Mouse (Mus musculus): ENCODE measurements around the gene Sike1.

Sike1 gene

DNA sequence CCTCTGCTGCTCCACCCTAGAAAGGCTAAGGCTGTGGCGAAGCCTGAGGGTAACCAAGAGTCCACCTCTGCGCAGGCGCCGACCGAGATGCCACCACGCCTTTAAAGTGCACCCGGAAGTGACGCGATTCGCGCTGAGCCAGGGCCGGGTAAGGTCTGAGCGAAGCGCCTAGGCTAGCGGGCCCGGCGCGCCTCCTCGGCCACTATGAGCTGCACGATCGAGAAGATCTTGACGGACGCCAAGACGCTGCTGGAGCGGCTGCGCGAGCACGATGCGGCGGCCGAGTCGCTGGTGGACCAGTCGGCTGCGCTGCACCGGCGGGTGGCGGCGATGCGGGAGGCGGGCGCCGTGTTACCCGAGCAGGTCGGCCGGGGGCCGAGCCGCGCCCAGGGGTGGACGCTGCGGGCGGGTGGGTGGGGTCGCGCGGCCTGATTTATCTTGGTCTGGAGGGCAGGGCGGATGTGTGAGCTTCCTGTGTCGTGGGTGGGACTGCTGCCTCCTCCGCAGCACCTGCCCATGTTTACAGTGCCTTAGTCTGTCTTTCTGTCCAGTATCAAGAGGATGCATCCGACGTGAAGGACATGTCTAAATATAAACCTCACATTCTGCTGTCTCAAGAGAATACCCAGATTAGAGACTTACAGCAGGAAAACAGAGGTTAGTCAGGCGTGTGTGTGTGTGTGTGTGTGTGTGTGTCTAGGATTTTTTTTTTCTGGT is at the start of gene Sike1:
Gene Sike1, plus strand, starts transcription at position 104 of the 717 bp plus-strand sequence.
- DNase-seq: peak; percentile 91

- DNase-seq: no peak
These were observed 49.2 kb upstream of the Sike1 start for GRCm38 (mm10) chr3:102946312-102946711.

DNA sequence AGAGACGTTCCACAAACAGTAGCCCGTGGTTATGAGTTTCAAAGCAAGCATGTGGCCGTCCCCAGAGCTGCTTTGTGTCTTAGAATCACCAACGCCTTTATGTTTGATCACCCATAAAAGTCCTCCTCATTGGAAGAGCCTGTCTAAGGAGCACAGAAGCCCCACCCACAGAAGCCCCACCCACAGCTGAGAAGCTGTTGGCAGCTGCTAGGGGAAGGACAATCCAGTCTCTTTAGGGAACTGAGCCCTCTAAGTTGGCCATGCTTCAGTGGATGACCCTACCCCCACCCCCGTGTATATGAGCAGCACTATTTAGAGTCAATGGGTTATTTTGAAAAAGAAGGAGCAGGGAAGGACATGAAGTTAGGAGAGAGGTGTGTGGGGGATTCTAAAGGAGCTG is 48.6 kb upstream of the Sike1 start:
- no peak for DNase-seq

DNA sequence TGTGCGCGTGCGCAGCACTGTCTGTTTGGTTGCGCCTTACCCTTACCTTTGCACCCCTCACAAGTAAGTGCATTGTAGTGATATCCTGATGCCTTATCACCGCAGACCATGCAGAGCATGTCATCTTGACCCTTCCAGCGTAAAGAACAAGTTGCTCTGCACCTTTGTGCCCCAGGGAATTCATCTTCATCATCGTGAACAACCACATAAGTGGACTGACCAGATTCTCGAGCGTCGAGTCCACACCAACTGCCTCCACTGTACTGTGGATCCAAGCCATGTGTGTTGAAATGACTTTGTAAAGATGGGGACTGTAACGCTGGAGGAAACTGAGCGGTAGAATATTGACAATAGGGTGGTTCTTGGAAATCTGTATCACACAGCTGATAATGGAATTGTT is 41.0 kb upstream of the Sike1 start:
- DNase-seq: no peak

DNA sequence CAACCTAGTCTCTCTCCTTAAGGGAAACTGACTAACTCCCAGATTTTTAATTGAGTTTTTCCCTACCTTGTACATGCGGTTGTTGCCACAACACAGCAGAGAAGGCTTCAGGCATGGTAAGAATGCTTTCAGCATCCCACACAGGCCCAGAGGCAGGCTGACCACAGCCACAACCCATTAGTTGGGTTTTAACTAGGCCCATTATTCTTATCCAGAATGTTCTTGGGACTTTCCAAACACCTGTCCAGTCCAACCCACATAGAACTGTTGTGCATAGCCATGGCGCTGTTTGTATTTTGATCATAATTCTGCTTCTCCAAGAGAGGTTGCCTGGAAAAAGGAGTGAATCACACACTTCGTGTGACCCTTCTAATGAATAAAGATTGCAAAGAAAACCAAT is 40.4 kb upstream of the Sike1 start:
- DNase-seq: no peak

- DNase-seq: no peak
These were observed 39.9 kb upstream of the Sike1 start for GRCm38 (mm10) chr3:102955596-102955995.

DNA sequence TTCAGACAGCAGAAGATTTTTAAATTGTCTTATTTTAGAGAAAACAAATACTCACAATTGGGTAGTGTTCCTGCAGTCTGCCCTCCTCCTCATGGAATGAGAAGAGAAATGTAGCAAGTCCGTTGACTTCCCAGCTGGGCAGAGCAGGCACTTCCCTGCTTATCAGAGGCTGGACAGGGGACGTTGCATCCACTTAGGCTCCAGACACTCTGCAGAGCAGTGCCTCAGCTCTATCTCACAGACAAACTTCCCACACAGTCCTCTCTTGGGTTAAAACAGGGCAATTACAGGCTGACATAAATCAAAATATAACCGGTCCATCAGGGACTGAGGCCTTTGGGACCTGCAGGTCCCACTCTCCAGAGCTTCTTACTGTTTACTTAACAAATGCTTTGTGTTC is 31.5 kb upstream of the Sike1 start, which contains the start of gene Nr1h5:
Gene Nr1h5, minus strand, starts transcription at position 101 of the 400 bp plus-strand sequence.
- no peak for DNase-seq

DNA sequence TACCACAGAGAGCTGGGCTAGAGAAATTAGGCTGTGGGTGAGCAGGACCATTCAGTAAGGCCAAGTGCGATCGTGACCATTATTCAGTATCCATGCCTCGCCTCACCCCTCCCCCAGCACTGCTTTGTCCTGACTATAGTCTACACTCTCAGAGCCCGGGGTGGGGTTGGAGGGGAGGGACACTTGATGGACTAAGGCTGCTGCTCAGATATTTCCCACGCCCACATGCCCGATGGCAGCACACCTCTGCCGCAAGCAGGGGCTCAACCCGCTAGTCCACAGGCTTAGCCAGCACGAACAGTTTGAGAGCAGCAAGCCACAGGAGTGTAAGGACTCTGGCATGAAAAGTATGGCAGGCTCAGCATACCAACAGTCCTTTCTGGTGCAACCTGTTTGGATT is 25.4 kb upstream of the Sike1 start:
- DNase-seq: no peak

DNA sequence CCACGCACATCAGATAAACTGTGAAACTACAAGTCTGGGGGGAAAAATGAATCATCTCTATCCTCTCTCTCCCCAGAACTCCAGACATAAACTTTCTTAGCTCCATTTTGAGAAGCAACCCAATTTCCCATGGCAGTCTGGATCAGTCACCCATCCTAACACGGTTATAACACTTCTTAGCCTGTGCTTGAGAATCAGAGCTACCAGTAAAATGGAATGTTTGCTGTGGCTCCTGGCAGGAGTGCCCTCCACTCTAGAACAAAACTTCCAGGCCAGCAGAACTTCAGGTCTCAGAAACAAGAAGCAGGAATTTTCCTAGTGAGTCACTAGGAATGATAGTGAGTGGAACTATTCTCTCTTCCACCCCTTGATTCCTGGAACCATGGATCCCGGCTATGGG is 25.0 kb upstream of the Sike1 start:
- DNase-seq: no peak

DNA sequence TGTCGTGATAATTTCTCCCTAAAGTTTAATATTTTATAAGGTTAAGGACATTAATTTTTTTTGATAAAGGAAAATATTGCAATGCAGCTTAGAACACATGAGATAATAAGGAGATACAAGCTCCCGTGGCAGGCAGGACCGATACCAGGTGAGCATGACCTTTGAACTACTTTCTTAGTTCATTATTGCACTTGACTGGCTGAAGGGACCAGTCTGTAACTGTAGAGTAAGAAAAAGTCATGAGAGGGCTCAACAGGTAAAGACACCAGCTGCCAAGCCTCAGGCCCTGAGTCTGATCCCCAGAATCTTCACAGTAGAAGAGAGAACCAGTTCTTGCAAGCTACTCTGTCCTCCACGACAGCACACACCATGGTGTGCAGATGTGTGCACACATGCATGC is 18.6 kb upstream of the Sike1 start:
- DNase-seq: no peak

- no peak for DNase-seq
These were observed 15.8 kb upstream of the Sike1 start for GRCm38 (mm10) chr3:102979550-102980348.

- no peak for DNase-seq
These were observed 15.2 kb upstream of the Sike1 start for GRCm38 (mm10) chr3:102980349-102980736.

- no peak for DNase-seq
These were observed 4.5 kb upstream of the Sike1 start for GRCm38 (mm10) chr3:102991041-102991440.

DNA sequence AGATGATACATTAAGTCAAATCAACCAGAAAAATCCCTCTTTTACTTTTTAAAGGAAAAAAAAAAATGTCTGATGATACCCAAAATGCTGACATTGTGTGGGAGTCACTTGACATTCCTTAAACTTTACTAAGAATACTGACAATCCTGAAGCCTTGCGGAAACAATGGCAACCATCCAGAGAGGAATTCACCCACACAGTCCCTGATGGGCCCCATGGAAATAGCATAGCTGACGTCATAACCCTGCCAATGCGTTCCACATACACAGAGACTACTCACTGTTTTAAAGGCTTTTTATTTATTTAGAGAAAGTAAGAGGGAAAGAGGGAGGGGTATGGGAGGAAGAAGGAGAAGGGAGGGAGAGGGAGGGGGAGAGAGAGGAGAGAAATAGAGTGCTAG is 2.6 kb upstream of the Sike1 start:
- DNase-seq: no peak

DNA sequence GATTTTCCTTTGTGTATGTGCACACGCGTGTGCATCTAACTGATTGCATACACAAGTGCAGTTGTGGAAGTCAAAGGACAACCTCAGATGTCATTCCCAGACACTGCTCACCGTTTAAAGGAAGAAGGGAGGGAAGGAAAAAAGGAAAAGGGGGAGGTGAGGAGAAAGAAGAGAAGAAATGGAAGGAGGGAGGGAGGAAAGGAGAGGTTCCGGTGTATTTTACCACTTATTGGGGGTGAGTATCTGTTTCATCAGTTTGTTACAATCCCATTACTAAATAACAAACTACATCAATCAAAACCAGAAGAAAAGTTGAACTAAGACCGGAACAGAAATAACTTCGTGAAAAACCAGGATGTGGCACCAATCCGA is 289 bp upstream of the Sike1 start:
- no peak for DNase-seq

DNA sequence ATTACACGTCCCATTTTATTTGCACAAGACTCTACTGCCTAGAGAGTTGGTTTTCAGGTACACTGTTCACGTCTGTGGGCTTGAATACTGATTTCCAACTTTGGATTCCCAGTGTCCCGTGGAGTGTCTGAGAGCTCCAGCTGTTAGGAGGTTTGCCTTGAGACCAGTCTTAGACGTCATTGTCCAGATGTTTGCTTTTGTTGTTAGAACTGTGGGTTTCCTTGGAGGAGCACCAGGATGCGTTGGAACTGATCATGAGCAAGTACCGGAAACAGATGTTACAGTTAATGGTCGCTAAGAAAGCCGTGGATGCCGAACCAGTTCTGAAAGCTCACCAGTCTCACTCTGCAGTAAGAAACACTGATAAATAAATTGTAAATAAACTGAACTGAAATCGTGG is 1.5 kb downstream of the Sike1 start:
- DNase-seq: no peak

GRCm38 (mm10) chr3:102997591-102997990 is 2.1 kb downstream of the Sike1 start:
- no peak for DNase-seq

- no peak for DNase-seq
These were observed 6.1 kb downstream of the Sike1 start for GRCm38 (mm10) chr3:103001595-103001994.

- no peak for DNase-seq
These were observed 21.8 kb downstream of the Sike1 start for GRCm38 (mm10) chr3:103017350-103017749.

DNA sequence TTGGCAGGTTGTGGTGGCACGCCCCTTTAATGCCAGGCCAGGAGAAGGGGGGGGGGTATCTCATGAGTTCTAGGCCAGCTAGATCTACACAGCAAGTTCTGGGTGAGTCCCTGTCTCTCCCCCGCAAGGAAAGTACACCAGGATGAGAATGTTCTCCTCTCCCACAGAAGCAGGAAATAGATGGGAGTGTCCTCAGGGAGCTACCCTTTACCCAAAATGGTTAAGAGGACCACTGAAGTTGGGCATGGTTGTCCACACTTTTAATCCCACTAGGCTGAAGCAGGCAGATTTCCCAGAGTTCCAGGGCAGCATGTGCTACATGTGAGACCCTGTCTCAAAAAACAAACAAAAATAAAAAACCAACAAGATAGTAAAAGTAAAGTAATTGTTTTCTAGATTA is 24.0 kb downstream of the Sike1 start:
- no peak for DNase-seq

- DNase-seq: peak; percentile 97
These were observed 24.9 kb downstream of the Sike1 start, which contains the start of gene Csde1 for GRCm38 (mm10) chr3:103020249-103020942. Csde1 (plus strand) TSS chr3:103020426.

DNA sequence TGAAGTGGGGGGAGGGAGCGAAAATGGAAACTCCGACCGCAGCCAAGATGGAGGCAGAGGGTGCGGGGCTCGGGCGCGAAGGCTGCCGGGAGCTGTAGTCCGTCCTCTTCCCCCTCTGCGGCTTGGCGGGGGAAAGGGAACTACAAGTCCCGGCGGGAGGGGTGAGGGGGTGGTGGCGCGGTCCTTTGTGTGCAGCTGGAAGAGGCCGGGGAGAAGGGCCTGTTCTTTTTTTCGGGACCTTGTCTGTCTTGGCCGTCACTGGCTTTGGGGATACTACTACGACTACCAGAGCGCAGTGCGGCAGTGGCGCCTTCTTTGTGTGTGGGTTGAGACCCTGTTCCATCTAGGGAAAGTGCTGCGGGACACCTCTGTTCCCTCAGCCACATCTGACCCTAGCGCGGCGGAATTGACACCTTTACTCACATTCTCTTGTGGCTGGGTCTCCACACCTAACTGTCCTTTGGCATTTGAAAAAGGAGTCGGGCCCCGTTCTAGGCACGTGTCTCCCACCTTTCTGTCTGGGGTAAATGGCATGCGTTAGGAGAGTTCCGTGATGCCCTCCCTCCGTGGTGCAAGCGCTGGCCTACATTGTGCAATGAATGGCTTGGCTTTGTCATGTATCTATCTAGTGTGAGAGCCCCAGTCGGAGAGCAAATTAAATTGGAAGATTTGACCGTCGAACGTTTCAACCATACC is 25.6 kb downstream of the Sike1 start:
- peak; percentile 79 for DNase-seq

- DNase-seq: no peak
These were observed 30.7 kb downstream of the Sike1 start for GRCm38 (mm10) chr3:103026174-103026573.

All from cerebellum, adult 8-10 months (tissue).